Mouse (Mus musculus) thymus, adult 2 months (tissue): ENCODE data around the gene Ndrg4. TPM values are rescaled to one million over a fixed set of nuclear protein-coding genes. Genes with fewer than 3 reads are reported as not detected.

Experiments used
- DNase-seq: peaks from one replicate; pipeline ENCODE4 v3.0.0; 2021
- H3K27ac ChIP-seq: fragments of 200-500 bp; 2 replicates; pipeline ENCODE4 v1.5.1; 2012; ENCODE audit warnings: low read length, control low read depth; ENCODE audit not compliant: control insufficient read depth, insufficient read depth
- H3K27me3 ChIP-seq: fragments of 200-500 bp; 2 replicates; pipeline ENCODE4 v1.6.1; 2012; ENCODE audit warnings: mild to moderate bottlenecking, low read length, moderate library complexity, mixed read lengths; ENCODE audit not compliant: control insufficient read depth, insufficient read depth
- H3K36me3 ChIP-seq: fragments of 200-500 bp; 2 replicates; pipeline ENCODE4 v1.6.1; 2012; ENCODE audit warnings: mild to moderate bottlenecking, low read length, moderate library complexity; ENCODE audit not compliant: control insufficient read depth, insufficient read depth
- H3K4me1 ChIP-seq: fragments of 200-500 bp; replicated peaks from 2 replicates; pipeline ENCODE4 v1.6.1; 2012; ENCODE audit warnings: low read length; ENCODE audit not compliant: control insufficient read depth, insufficient read depth
- H3K4me3 ChIP-seq: fragments of 200-500 bp; 2 replicates; pipeline ENCODE4 v1.5.1; 2012; ENCODE audit warnings: mild to moderate bottlenecking, low read length, control low read depth, moderate library complexity; ENCODE audit not compliant: control insufficient read depth, insufficient read depth
- CTCF ChIP-seq: fragments of 200-500 bp; IDR thresholded peaks from 2 replicates; pipeline ENCODE4 v1.5.1; 2012; ENCODE audit warnings: mild to moderate bottlenecking, control low read depth, low read length, moderate library complexity, borderline replicate concordance; ENCODE audit not compliant: control insufficient read depth, poor library complexity, insufficient read depth; ENCODE audit errors: extremely low read depth
- POLR2A ChIP-seq: fragments of 200-500 bp; IDR thresholded peaks from 2 replicates; pipeline ENCODE4 v1.6.1; 2012; ENCODE audit warnings: mild to moderate bottlenecking, low read length, control low read depth, moderate library complexity; ENCODE audit not compliant: control insufficient read depth, poor library complexity, insufficient read depth; ENCODE audit errors: extremely low read depth
- WGBS: fragments of 180-500 bp; shearing (Covaris S2); methylation state at CpG from one replicate; pipeline ENCODE4 v1.1.7; 2018; 5-methylcytosine and 5-hydroxymethylcytosine counted together
- polyA plus RNA-seq: library from polyadenylated mRNA; depleted of rRNA; stranded (reverse); fragments of >200 nt; gene quantifications from 2 replicates; pipeline ENCODE4 v1.2.3, GENCODE M21; 2012

Gene Ndrg4
- polyA plus RNA-seq, 1 experiment: 28.3 TPM

DNA sequence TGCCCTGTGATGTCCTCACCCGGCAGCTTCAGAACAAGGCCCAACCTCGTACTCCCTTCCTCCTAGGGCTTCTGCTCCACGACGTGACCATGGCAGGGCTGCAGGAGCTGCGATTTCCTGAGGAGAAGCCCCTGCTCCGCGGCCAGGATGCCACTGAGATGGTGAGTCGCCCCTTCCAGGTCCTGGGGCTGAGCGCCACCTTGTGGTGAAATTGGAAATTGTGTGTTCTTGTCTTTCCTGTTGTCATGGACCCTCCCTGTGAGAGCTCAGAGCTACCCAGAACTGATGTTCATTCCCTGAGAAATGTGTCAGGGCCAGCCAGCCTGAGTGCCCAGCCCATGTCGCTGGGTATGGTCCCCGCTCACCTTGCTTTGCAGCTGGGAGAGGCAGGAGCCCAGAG is 20.3 kb downstream of the Ndrg4 start:
- H3K36me3 ChIP-seq: no peaks in the 10 kb centered on the region
- H3K27me3 ChIP-seq: no peaks in the 10 kb centered on the region; the same call in 1 of the 2 replicates
- H3K27ac ChIP-seq: no peak overlapping the region
- H3K4me1 ChIP-seq: no peaks in the 10 kb centered on the region
- TF ChIP-seq POLR2A (no peak), CTCF (peak; percentile 86)
- WGBS: 3% methylated on average over 11 of the region's 11 CpGs
- no peak overlapping the region for H3K4me3 ChIP-seq
- peak; percentile 84 for DNase-seq

DNA sequence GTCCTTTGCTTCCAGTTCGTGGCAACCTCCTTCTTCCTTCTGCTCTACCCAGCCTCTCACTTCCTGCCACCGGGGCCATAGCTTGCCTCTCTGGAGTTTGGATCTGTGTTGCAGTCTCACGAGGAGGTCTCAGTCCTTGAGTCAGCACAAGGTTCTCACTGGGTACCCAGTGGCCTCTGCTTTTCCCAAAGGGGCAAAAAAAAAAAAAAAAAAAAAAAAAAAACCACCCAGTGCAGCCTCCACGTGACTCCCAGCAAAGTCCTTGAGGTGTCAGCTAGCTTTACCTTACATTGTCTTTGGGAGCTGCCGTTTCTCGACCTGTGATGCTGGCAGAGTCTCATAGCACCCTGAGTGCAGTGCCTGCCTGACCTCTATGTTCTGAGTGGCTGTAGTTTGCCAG is 21.4 kb downstream of the Ndrg4 start:
- Histone ChIP-seq H3K4me1 (peaks cover 6% of the 10 kb centered on the region), H3K36me3 (no peaks in the 10 kb centered on the region), H3K27me3 (no peaks in the 10 kb centered on the region; the same call in 1 of the 2 replicates), H3K4me3 (no peak overlapping the region), H3K27ac (no peak overlapping the region)
- TF ChIP-seq POLR2A: no peak
- no peak for TF ChIP-seq CTCF
- no peak for DNase-seq
- WGBS: 12% methylated on average over 6 of the region's 6 CpGs

DNA sequence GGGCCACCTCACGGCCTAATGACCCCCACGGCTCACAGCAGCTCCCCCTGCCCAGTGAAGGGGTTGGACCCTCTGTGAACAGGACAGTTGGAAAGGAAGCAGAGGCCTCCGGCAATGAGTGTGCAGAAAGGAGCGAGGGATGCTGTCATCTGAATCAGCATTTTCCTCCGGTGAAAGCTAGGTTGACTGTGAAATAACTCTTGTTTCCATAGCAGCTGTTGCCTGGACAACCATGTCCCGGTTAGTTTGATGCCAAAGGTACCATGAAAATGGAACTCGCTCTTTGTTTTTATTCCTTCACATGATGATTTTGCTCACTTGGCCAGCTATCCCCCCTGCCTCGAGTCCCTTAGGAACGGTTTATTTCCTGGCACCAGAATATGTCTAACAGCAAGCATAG is 23.5 kb downstream of the Ndrg4 start:
- Histone ChIP-seq H3K27ac (no peak overlapping the region), H3K4me1 (peaks cover 15% of the 10 kb centered on the region), H3K36me3 (no peaks in the 10 kb centered on the region), H3K4me3 (no peak overlapping the region), H3K27me3 (no peaks in the 10 kb centered on the region)
- no peak for TF ChIP-seq CTCF
- no peak for TF ChIP-seq POLR2A
- WGBS: 61% methylated on average over 9 of the region's 9 CpGs
- no peak for DNase-seq

DNA sequence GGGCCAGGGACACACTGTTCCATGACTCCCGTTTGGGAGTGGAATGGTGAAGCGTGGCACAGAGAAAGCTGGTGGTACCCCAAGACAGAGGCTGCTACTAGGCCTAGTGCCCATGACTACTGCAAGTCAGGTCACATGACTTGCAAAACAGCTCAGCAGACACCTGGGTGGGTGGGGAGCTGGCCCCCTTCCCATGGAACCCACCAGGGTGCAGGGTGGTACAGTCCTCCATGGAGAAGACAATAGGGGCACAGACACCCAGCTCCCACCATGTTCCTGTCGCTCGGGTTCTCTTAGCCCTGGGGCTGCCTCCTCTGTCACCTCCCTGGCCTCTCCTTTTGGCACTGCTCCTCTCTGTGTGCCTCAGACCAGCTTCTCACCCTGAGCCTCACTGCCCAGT is 25.0 kb downstream of the Ndrg4 start:
- WGBS: 91% methylated on average over 4 of the region's 4 CpGs
- no peak for DNase-seq
- TF ChIP-seq CTCF (no peak), POLR2A (no peak)
- Histone ChIP-seq H3K36me3 (no peaks in the 10 kb centered on the region), H3K4me3 (no peak overlapping the region), H3K27me3 (no peaks in the 10 kb centered on the region), H3K4me1 (peaks cover 15% of the 10 kb centered on the region), H3K27ac (no peak overlapping the region)

DNA sequence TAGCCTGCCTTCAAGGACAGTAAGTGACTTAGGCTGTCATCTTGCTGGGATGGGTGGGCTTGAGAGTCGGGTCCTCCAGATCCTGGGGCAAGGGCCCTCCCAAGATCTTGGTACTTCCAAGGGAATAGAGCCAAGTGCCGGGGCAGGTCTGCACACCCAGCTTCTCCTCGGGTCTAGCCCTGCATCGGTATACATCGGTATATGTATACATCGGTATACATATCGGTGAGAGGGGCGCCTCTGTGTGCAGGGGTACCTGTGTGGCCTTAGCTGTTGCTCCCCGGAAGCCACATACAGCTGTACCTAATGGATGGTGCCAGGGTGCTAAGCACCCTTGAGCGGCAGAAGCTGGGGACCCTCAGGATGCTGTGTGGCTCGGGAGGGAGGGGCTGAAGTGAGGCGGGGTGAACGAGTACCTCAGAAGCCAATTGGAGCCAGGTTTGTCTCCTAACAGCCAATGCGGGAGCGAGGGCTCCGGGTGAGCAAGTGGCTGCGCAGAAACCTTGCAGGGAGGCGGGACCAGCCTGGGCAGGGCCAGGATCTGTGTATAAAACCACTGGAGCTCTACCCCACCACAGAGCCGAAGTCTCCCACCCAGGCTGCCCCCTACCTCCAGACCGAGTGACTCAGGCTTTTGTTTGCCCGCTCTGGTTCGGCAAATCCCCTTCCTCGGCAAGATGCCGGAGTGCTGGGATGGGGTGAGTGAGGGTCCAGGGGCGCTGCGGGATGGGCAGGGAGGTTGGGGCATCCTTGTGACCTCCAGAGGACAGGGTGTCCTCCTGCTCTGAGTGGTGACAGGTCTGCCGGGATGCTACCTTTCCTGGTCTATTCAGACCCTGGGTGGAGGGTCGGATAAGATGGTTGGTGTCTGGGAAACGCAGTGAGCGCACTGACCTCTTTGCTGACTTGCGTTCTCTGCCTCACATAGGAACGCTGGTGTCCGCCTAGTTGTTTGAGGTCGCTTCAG is 26.0 kb downstream of the Ndrg4 start:
- Histone ChIP-seq H3K4me3 (peak overlapping the region; percentile 45), H3K27ac (no peak overlapping the region), H3K27me3 (no peaks in the 10 kb centered on the region), H3K4me1 (peaks cover 15% of the 10 kb centered on the region), H3K36me3 (no peaks in the 10 kb centered on the region)
- 5% methylated on average over 34 of the region's 34 CpGs for WGBS
- TF ChIP-seq CTCF: 0 out of 2 replicates have a peak, but pooled peaks have one; percentile 12
- TF ChIP-seq POLR2A: no peak
- DNase-seq: peak; percentile 83

DNA sequence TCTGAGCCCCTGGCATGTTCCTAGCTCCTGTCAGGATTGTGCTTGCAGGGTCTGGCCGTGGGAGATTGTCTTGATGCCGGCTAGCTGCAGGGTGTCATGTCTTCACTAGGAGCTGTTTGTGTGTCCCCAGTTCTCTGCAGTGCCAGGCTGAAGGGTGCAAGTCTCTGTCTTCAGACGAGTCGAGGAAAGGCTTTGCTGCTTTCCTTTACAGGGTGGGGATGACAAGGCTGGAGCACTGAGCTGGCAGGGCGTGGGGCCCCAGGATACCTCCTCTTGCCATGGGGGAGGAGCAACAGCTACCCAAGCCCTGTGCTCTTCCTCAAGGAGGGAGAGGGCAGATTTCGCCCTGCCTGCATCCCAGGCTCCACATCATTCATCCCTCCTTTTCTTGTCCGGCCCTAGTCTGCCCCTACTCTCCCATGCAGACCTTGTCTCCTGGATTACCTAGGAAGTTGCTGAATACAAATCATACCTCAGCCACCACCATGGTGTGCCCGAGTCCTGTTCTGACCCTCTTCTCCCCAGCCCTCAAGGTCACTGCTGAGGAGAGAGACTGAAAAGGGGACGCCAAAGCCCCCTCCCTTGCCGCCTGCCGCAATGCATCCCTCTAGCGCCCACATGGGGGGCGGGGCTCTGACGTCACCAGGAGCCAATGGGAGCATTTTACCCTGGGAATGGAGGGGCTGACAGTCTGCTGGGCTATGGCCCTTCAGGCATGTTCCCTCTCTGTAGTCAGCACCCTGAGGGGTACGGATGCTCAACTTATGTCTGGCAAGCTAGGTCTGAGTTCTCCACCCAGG is 26.9 kb downstream of the Ndrg4 start:
- Histone ChIP-seq H3K27me3 (no peaks in the 10 kb centered on the region), H3K4me3 (peak overlapping the region; percentile 45), H3K36me3 (no peaks in the 10 kb centered on the region), H3K27ac (no peak overlapping the region), H3K4me1 (peaks cover 15% of the 10 kb centered on the region)
- no peak for DNase-seq
- TF ChIP-seq POLR2A: no peak
- no peak for TF ChIP-seq CTCF
- WGBS: 21% methylated on average over 15 of the region's 15 CpGs
